ENCODE assay signal across 19 mouse cellular contexts in the genomic region with DNA sequence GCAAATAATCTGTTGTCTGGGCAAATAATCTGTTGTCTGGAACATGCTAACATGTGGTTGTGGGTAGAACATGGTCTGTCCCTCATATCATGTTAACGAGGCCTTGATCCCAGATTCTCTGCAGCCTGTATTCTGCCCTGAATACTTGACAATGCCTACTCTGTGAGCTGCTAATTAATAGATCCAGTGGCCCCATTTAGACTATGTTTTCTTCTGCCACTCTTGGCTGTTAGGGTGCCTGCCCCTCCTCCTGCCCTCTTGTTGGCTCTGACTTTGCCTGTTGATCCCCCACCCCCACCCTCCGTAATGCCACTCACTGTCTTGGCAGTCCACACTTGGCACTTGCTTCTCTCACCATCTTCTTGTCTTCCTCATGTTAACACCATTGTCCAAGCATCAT. TPM values are rescaled to one million over a fixed set of nuclear protein-coding genes. Genes with fewer than 3 reads are reported as not detected.
DNase-seq lines count a peak whose midpoint lies in the region; ATAC-seq lines count a peak whose summit lies in the region.
"Had no signal": no experiment of that assay in that cellular context is flagged by ENCODE, and none has a peak within 500 bp of the region (broad histone marks: within the 10 kb centered on the region; RNA-seq: fewer than 3 reads in every experiment).

No protein-coding gene starts in this region.

- no peak overlapping the region for H3K9ac ChIP-seq in hindbrain, embryonic 15.5 days
- no peak overlapping the region for H3K9ac ChIP-seq in hindbrain, embryonic 11.5 days (ENCODE audit: low read depth, low read length)
- H3K9ac ChIP-seq in liver, embryonic 11.5 days (ENCODE audit: low read depth, low read length): no peak overlapping the region
- H3K9ac ChIP-seq in forebrain, embryonic 15.5 days (replicated peaks): no peak overlapping the region
- H3K9ac ChIP-seq: embryonic facial prominence, embryonic 12.5 days; liver, embryonic 13.5 days; lung, embryonic 14.5 days had no signal

- DNase-seq in hindbrain, embryonic 11.5 days (ENCODE audit: low spot score): no peak
- DNase-seq in liver, embryonic 11.5 days (ENCODE audit: low spot score): peak; percentile 12
- DNase-seq in liver: no peak
- DNase-seq in brain, adult 2 months (ENCODE audit: low read depth, low spot score): peak; percentile 37
- no peak for DNase-seq in thymus, postnatal 14 days
- DNase-seq: adrenal gland, adult 2 months; gastrocnemius, postnatal 25 days; kidney, adult 11 months; liver, embryonic 13.5 days; lung, embryonic 14.5 days; lung, postnatal 36 days; thymus, postnatal 25 days had no signal

- peaks cover 9% of the 10 kb centered on the region for H3K4me1 ChIP-seq in hindbrain, embryonic 15.5 days (replicated peaks)
- no peaks in the 10 kb centered on the region for H3K4me1 ChIP-seq in hindbrain, embryonic 11.5 days (replicated peaks; ENCODE audit: control insufficient read depth, insufficient read depth, low read length)
- H3K4me1 ChIP-seq in liver, embryonic 11.5 days (replicated peaks; ENCODE audit: control insufficient read depth, insufficient read depth, low read length): no peaks in the 10 kb centered on the region
- peaks cover 2% of the 10 kb centered on the region for H3K4me1 ChIP-seq in forebrain, embryonic 15.5 days

- no peaks in the 10 kb centered on the region for H3K27me3 ChIP-seq in hindbrain, embryonic 15.5 days
- H3K27me3 ChIP-seq in hindbrain, embryonic 11.5 days (ENCODE audit: control insufficient read depth, insufficient read depth, low read length): no peaks in the 10 kb centered on the region
- no peaks in the 10 kb centered on the region for H3K27me3 ChIP-seq in liver, embryonic 11.5 days (replicated peaks; ENCODE audit: control insufficient read depth, insufficient read depth, low read length)
- no peaks in the 10 kb centered on the region for H3K27me3 ChIP-seq in forebrain, embryonic 15.5 days
- H3K27me3 ChIP-seq: embryonic facial prominence, embryonic 12.5 days; liver, embryonic 13.5 days had no signal

- no peak overlapping the region for H3K27ac ChIP-seq in hindbrain, embryonic 15.5 days (replicated peaks)
- no peak overlapping the region for H3K27ac ChIP-seq in hindbrain, embryonic 11.5 days (ENCODE audit: low read depth, low read length)
- H3K27ac ChIP-seq in liver, embryonic 11.5 days (ENCODE audit: low read depth, low read length): no peak overlapping the region
- H3K27ac ChIP-seq in forebrain, embryonic 15.5 days (replicated peaks): no peak overlapping the region
- H3K27ac ChIP-seq: embryonic facial prominence, embryonic 12.5 days; heart, embryonic 10.5 days; kidney, postnatal 0 days; liver, embryonic 13.5 days had no signal

- no peaks in the 10 kb centered on the region for H3K36me3 ChIP-seq in hindbrain, embryonic 15.5 days
- no peaks in the 10 kb centered on the region for H3K36me3 ChIP-seq in hindbrain, embryonic 11.5 days (ENCODE audit: control insufficient read depth, insufficient read depth, low read length)
- H3K36me3 ChIP-seq in liver, embryonic 11.5 days (ENCODE audit: control insufficient read depth, insufficient read depth, low read length): no peaks in the 10 kb centered on the region
- no peaks in the 10 kb centered on the region for H3K36me3 ChIP-seq in forebrain, embryonic 15.5 days
- H3K36me3 ChIP-seq: embryonic facial prominence, embryonic 12.5 days; heart, embryonic 10.5 days; liver, embryonic 13.5 days had no signal

- ATAC-seq in hindbrain, embryonic 15.5 days (ENCODE audit: low FRiP score, low read depth): peak; percentile 32; the same call in 1 of the 2 replicates
- ATAC-seq in hindbrain, embryonic 11.5 days (ENCODE audit: low FRiP score): no peak
- no peak for ATAC-seq in liver, embryonic 11.5 days (replicated peaks; ENCODE audit: low FRiP score)
- peak; percentile 58; the same call in 1 of the 2 replicates for ATAC-seq in forebrain, embryonic 15.5 days (replicated peaks)

- no peak overlapping the region for H3K4me2 ChIP-seq in hindbrain, embryonic 15.5 days
- H3K4me2 ChIP-seq in hindbrain, embryonic 11.5 days (replicated peaks; ENCODE audit: low read depth, low read length): no peak overlapping the region
- H3K4me2 ChIP-seq in liver, embryonic 11.5 days: no peak overlapping the region
- no peak overlapping the region for H3K4me2 ChIP-seq in forebrain, embryonic 15.5 days (replicated peaks)
- H3K4me2 ChIP-seq: embryonic facial prominence, embryonic 12.5 days; liver, embryonic 13.5 days; lung, embryonic 14.5 days had no signal

- no peak overlapping the region for H3K4me3 ChIP-seq in hindbrain, embryonic 15.5 days
- H3K4me3 ChIP-seq in hindbrain, embryonic 11.5 days (ENCODE audit: low read depth, low read length): no peak overlapping the region
- no peak overlapping the region for H3K4me3 ChIP-seq in liver, embryonic 11.5 days (ENCODE audit: low read depth, low read length)
- H3K4me3 ChIP-seq in forebrain, embryonic 15.5 days: no peak overlapping the region
- H3K4me3 ChIP-seq: embryonic facial prominence, embryonic 12.5 days; erythroblast, embryonic 14.5 days; heart, embryonic 10.5 days; liver, embryonic 13.5 days; myocyte had no signal

- H3K9me3 ChIP-seq in hindbrain, embryonic 15.5 days: no peaks in the 10 kb centered on the region
- no peaks in the 10 kb centered on the region for H3K9me3 ChIP-seq in hindbrain, embryonic 11.5 days (ENCODE audit: control insufficient read depth, low read length)
- H3K9me3 ChIP-seq in liver, embryonic 11.5 days (ENCODE audit: control insufficient read depth, low read length): no peaks in the 10 kb centered on the region
- H3K9me3 ChIP-seq in forebrain, embryonic 15.5 days: no peaks in the 10 kb centered on the region
- H3K9me3 ChIP-seq: embryonic facial prominence, embryonic 12.5 days; heart, embryonic 10.5 days; liver, embryonic 13.5 days had no signal

- WGBS in hindbrain, embryonic 15.5 days: 67% methylated on average over 2 of the region's 2 CpGs
- WGBS in hindbrain, embryonic 11.5 days: 96% methylated on average over 2 of the region's 2 CpGs
- WGBS in liver, embryonic 11.5 days: 94% methylated on average over 2 of the region's 2 CpGs
- WGBS in forebrain, embryonic 15.5 days: 21% methylated on average over 2 of the region's 2 CpGs

RNA-seq across cellular contexts. Expression of gene Myo6, which starts 13.8 kb away (rescaled TPM):
- polyA plus RNA-seq in hindbrain, embryonic 15.5 days (2015; fragmentation: Nextera tagmentation; extraction: Ambion mirVana): 20.9 and 23.8 TPM in 2 replicates
- 14.8 and 16.2 TPM in 2 replicates for polyA plus RNA-seq in hindbrain, embryonic 11.5 days (2014; fragmentation: Nextera tagmentation; extraction: Ambion mirVana)
- polyA plus RNA-seq in liver, embryonic 11.5 days (2014; fragmentation: Nextera tagmentation; extraction: Ambion mirVana): 7.5 and 8.2 TPM in 2 replicates
- polyA plus RNA-seq in forebrain, embryonic 15.5 days (2015; fragmentation: Nextera tagmentation; extraction: Ambion mirVana): 12.8 and 13.5 TPM in 2 replicates

Comparison
In these comparisons a context has a peak if more than half of its experiments do, and no peak if none do; other contexts are left out.
1. ATAC-seq: peak in hindbrain, embryonic 15.5 days (single experiment) and forebrain, embryonic 15.5 days (single experiment); none in hindbrain, embryonic 11.5 days (single experiment) and liver, embryonic 11.5 days (single experiment).
2. DNase-seq: peak in liver, embryonic 11.5 days (single experiment) and brain, adult 2 months (single experiment); none in hindbrain, embryonic 11.5 days (single experiment), liver (single experiment) and thymus, postnatal 14 days (single experiment).